Mouse (Mus musculus): ENCODE measurements at regions not wholly inside any gene's neighbourhood (a gene's known extent, or its start where the extent isn't known, plus 50 kb on each side); places are given as distances from the start of the nearest gene placed in this dataset.

GRCm38 (mm10) chr13:31681571-31681970, 56.0 kb downstream of the Foxf2 start:
- DNase-seq (ENCODE audit: low read depth) = no peak

GRCm38 (mm10) chr13:31683311-31683710, 57.7 kb downstream of the Foxf2 start:
- DNase-seq (ENCODE audit: low read depth) = no peak

- no peak for DNase-seq (ENCODE audit: low read depth)
Measured at GRCm38 (mm10) chr13:31688531-31688930, 62.9 kb downstream of the Foxf2 start.

- peak; percentile 3 for DNase-seq (ENCODE audit: low read depth)
Measured at GRCm38 (mm10) chr13:31689317-31689716, 63.7 kb downstream of the Foxf2 start.

- no peak for DNase-seq (ENCODE audit: low read depth)
Measured at GRCm38 (mm10) chr13:31695725-31696124, 70.1 kb downstream of the Foxf2 start.

- no peak for DNase-seq (ENCODE audit: low read depth)
Measured at GRCm38 (mm10) chr13:31704199-31704598, 78.6 kb downstream of the Foxf2 start.

GRCm38 (mm10) chr13:31705406-31705805, 79.8 kb downstream of the Foxf2 start:
- no peak for DNase-seq (ENCODE audit: low read depth)

- DNase-seq (ENCODE audit: low read depth) = no peak
Measured at GRCm38 (mm10) chr13:31710681-31711080, 85.1 kb downstream of the Foxf2 start.

GRCm38 (mm10) chr13:31715683-31716082, 90.1 kb downstream of the Foxf2 start:
- DNase-seq (ENCODE audit: low read depth) = no peak

- no peak for DNase-seq (ENCODE audit: low read depth)
Measured at GRCm38 (mm10) chr13:31716771-31717170, 89.7 kb upstream of the Foxc1 start.

GRCm38 (mm10) chr13:31720731-31721130, 85.7 kb upstream of the Foxc1 start:
- DNase-seq (ENCODE audit: low read depth) = no peak

GRCm38 (mm10) chr13:31728862-31729261, 77.6 kb upstream of the Foxc1 start:
- DNase-seq (ENCODE audit: low read depth) = no peak

GRCm38 (mm10) chr13:31746276-31746675, 60.2 kb upstream of the Foxc1 start:
- no peak for DNase-seq (ENCODE audit: low read depth)
